Mouse (Mus musculus): ENCODE data around the gene Recql. TPM values are rescaled to one million over a fixed set of nuclear protein-coding genes. Genes with fewer than 3 reads are reported as not detected.
A peak's percentile ranks its signal among the peaks of the same experiment; 100 is the strongest.

The Recql gene
- polyA plus RNA-seq, 1 experiment from 2014 or later: 14.9 TPM

- H3K4me2 ChIP-seq (ENCODE audit: low read length): peak overlapping the region; percentile 80
- H3K27me3 ChIP-seq (ENCODE audit: insufficient read depth, low read length): no peaks in the 10 kb centered on the region
- no peak for TF ChIP-seq CTCF (IDR thresholded peaks at IDR 0.05; ENCODE audit: low read depth)
- no peak for DNase-seq (ENCODE audit: low spot score)
- 4% methylated on average over 31 of the region's 31 CpGs for WGBS
- peak; percentile 76 for ATAC-seq (replicated peaks; ENCODE audit: low FRiP score, low read depth)
- no peaks in the 10 kb centered on the region for H3K9me3 ChIP-seq (replicated peaks; ENCODE audit: low read length)
- peak overlapping the region; percentile 63 for H3K9ac ChIP-seq (ENCODE audit: low read depth, low read length)
- H3K4me1 ChIP-seq (replicated peaks; ENCODE audit: insufficient read depth, low read length): 0 out of 2 replicates have a peak, but pooled peaks cover 8% of the 10 kb centered on the region
- no peak overlapping the region for H3K27ac ChIP-seq
- H3K36me3 ChIP-seq (ENCODE audit: insufficient read depth, low read length): no peaks in the 10 kb centered on the region
- peak overlapping the region; percentile 98 for H3K4me3 ChIP-seq (replicated peaks; ENCODE audit: low read depth, low read length)
Observed at GRCm38 (mm10) chr6:142386285-142387010, 439 bp downstream of the Recql start.

GRCm38 (mm10) chr6:142384521-142384920 lies 2.4 kb downstream of the Recql start:
- no peaks in the 10 kb centered on the region for H3K27me3 ChIP-seq (ENCODE audit: insufficient read depth, low read length)
- no peak for TF ChIP-seq CTCF (IDR thresholded peaks at IDR 0.05; ENCODE audit: low read depth)
- H3K4me2 ChIP-seq (ENCODE audit: low read length): no peak overlapping the region
- no peak overlapping the region for H3K9ac ChIP-seq (ENCODE audit: low read depth, low read length)
- DNase-seq (ENCODE audit: low spot score): no peak
- WGBS: 85% methylated on average over 9 of the region's 9 CpGs
- no peaks in the 10 kb centered on the region for H3K9me3 ChIP-seq (replicated peaks; ENCODE audit: low read length)
- no peak overlapping the region for H3K4me3 ChIP-seq (replicated peaks; ENCODE audit: low read depth, low read length)
- ATAC-seq (replicated peaks; ENCODE audit: low FRiP score, low read depth): no peak
- H3K27ac ChIP-seq: no peak overlapping the region
- no peaks in the 10 kb centered on the region for H3K36me3 ChIP-seq (ENCODE audit: insufficient read depth, low read length)
- 0 out of 2 replicates have a peak, but pooled peaks cover 8% of the 10 kb centered on the region for H3K4me1 ChIP-seq (replicated peaks; ENCODE audit: insufficient read depth, low read length)

GRCm38 (mm10) chr6:142381615-142382014 lies 5.3 kb downstream of the Recql start:
- H3K4me1 ChIP-seq (replicated peaks; ENCODE audit: insufficient read depth, low read length): no peaks in the 10 kb centered on the region
- no peak overlapping the region for H3K4me2 ChIP-seq (ENCODE audit: low read length)
- H3K4me3 ChIP-seq (replicated peaks; ENCODE audit: low read depth, low read length): no peak overlapping the region
- 85% methylated on average over 7 of the region's 7 CpGs for WGBS
- TF ChIP-seq CTCF (IDR thresholded peaks at IDR 0.05; ENCODE audit: low read depth): no peak
- no peaks in the 10 kb centered on the region for H3K9me3 ChIP-seq (replicated peaks; ENCODE audit: low read length)
- DNase-seq (ENCODE audit: low spot score): no peak
- no peak for ATAC-seq (replicated peaks; ENCODE audit: low FRiP score, low read depth)
- H3K9ac ChIP-seq (ENCODE audit: low read depth, low read length): no peak overlapping the region
- no peaks in the 10 kb centered on the region for H3K27me3 ChIP-seq (ENCODE audit: insufficient read depth, low read length)
- no peaks in the 10 kb centered on the region for H3K36me3 ChIP-seq (ENCODE audit: insufficient read depth, low read length)
- no peak overlapping the region for H3K27ac ChIP-seq

GRCm38 (mm10) chr6:142379961-142380360 lies 6.9 kb downstream of the Recql start:
- DNase-seq (ENCODE audit: low spot score) (no peak), ATAC-seq (replicated peaks; ENCODE audit: low FRiP score, low read depth) (no peak)
- H3K9me3 ChIP-seq (replicated peaks; ENCODE audit: low read length): no peaks in the 10 kb centered on the region
- H3K36me3 ChIP-seq (ENCODE audit: insufficient read depth, low read length): peaks cover 12% of the 10 kb centered on the region
- no peaks in the 10 kb centered on the region for H3K4me1 ChIP-seq (replicated peaks; ENCODE audit: insufficient read depth, low read length)
- H3K4me3 ChIP-seq (replicated peaks; ENCODE audit: low read depth, low read length): no peak overlapping the region
- H3K9ac ChIP-seq (ENCODE audit: low read depth, low read length): no peak overlapping the region
- no peaks in the 10 kb centered on the region for H3K27me3 ChIP-seq (ENCODE audit: insufficient read depth, low read length)
- no peak for TF ChIP-seq CTCF (IDR thresholded peaks at IDR 0.05; ENCODE audit: low read depth)
- 90% methylated on average over 6 of the region's 6 CpGs for WGBS
- no peak overlapping the region for H3K4me2 ChIP-seq (ENCODE audit: low read length)
- H3K27ac ChIP-seq: no peak overlapping the region

- no peak for DNase-seq (ENCODE audit: low spot score)
- Histone ChIP-seq H3K36me3 (ENCODE audit: insufficient read depth, low read length) (peaks cover 12% of the 10 kb centered on the region), H3K4me1 (replicated peaks; ENCODE audit: insufficient read depth, low read length) (no peaks in the 10 kb centered on the region), H3K4me3 (replicated peaks; ENCODE audit: low read depth, low read length) (no peak overlapping the region), H3K9me3 (replicated peaks; ENCODE audit: low read length) (no peaks in the 10 kb centered on the region), H3K9ac (ENCODE audit: low read depth, low read length) (no peak overlapping the region), H3K4me2 (ENCODE audit: low read length) (no peak overlapping the region), H3K27me3 (ENCODE audit: insufficient read depth, low read length) (no peaks in the 10 kb centered on the region), H3K27ac (no peak overlapping the region)
- no peak for ATAC-seq (replicated peaks; ENCODE audit: low FRiP score, low read depth)
- no peak for TF ChIP-seq CTCF (IDR thresholded peaks at IDR 0.05; ENCODE audit: low read depth)
- WGBS: 88% methylated on average over 8 of the region's 8 CpGs
Observed at GRCm38 (mm10) chr6:142378576-142379330, 8.1 kb downstream of the Recql start.

GRCm38 (mm10) chr6:142377081-142377480 lies 9.8 kb downstream of the Recql start:
- Histone ChIP-seq H3K36me3 (ENCODE audit: insufficient read depth, low read length) (peaks cover 15% of the 10 kb centered on the region), H3K27ac (no peak overlapping the region), H3K4me2 (ENCODE audit: low read length) (no peak overlapping the region), H3K4me1 (replicated peaks; ENCODE audit: insufficient read depth, low read length) (no peaks in the 10 kb centered on the region), H3K9me3 (replicated peaks; ENCODE audit: low read length) (no peaks in the 10 kb centered on the region), H3K4me3 (replicated peaks; ENCODE audit: low read depth, low read length) (no peak overlapping the region), H3K9ac (ENCODE audit: low read depth, low read length) (no peak overlapping the region), H3K27me3 (ENCODE audit: insufficient read depth, low read length) (no peaks in the 10 kb centered on the region)
- no peak for TF ChIP-seq CTCF (IDR thresholded peaks at IDR 0.05; ENCODE audit: low read depth)
- WGBS: 26% methylated on average over 1 of the region's 1 CpGs
- ATAC-seq (replicated peaks; ENCODE audit: low FRiP score, low read depth) (no peak), DNase-seq (ENCODE audit: low spot score) (no peak)
